Mouse (Mus musculus): Measurements from ENCODE around the gene Htr1f. TPM values are rescaled to one million over a fixed set of nuclear protein-coding genes. Genes with fewer than 3 reads are reported as not detected.
"Not testable (repeated sequence)": the region's sequence is repeated elsewhere in the genome, so short reads cannot be mapped to it uniquely, and the experiment has no call there.

Htr1f gene
- not detected in 2 replicates for polyA plus RNA-seq (2016; fragmentation: Nextera tagmentation; extraction: Ambion mirVana)

GRCm38 (mm10) chr16:65105184-65105931 is at the start of gene Htr1f:
TSS of gene Htr1f (minus strand) at chr16:65105854.
- 4% methylated on average over 41 of the region's 41 CpGs for WGBS
- Histone ChIP-seq H3K4me1 (0 out of 2 replicates have a peak, but pooled peaks cover 7% of the 10 kb centered on the region), H3K27me3 (ENCODE audit: low read depth, poor library complexity, severe bottlenecking) (peaks cover 40% of the 10 kb centered on the region), H3K27ac (peak within 1 kb of the TSS; percentile 48; the same call in 1 of the 2 replicates), H3K36me3 (no peaks in the 10 kb centered on the region), H3K9me3 (replicated peaks) (no peaks in the 10 kb centered on the region), H3K4me3 (peak within 1 kb of the TSS; percentile 54)
- DNase-seq (ENCODE audit: low spot score), result peak; percentile 62

GRCm38 (mm10) chr16:65139771-65140170 is 34.1 kb upstream of the Htr1f start:
- Histone ChIP-seq H3K36me3 (no peaks in the 10 kb centered on the region), H3K4me3 (no peak overlapping the region), H3K9me3 (replicated peaks) (no peaks in the 10 kb centered on the region), H3K4me1 (no peaks in the 10 kb centered on the region), H3K27ac (no peak overlapping the region), H3K27me3 (ENCODE audit: low read depth, poor library complexity, severe bottlenecking) (no peaks in the 10 kb centered on the region)
- WGBS, result 78% methylated on average over 2 of the region's 2 CpGs
- DNase-seq (ENCODE audit: low spot score), result no peak

- no peaks in the 10 kb centered on the region for H3K36me3 ChIP-seq
- H3K9me3 ChIP-seq (replicated peaks), result no peaks in the 10 kb centered on the region
- no peak for DNase-seq (ENCODE audit: low spot score)
- no peaks in the 10 kb centered on the region for H3K27me3 ChIP-seq (ENCODE audit: low read depth, poor library complexity, severe bottlenecking)
- no peak overlapping the region for H3K27ac ChIP-seq
- WGBS, result 73% methylated on average over 2 of the region's 2 CpGs
- no peak overlapping the region for H3K4me3 ChIP-seq
- H3K4me1 ChIP-seq, result no peaks in the 10 kb centered on the region
Observed at GRCm38 (mm10) chr16:65129391-65129790, 23.7 kb upstream of the Htr1f start.

GRCm38 (mm10) chr16:65127846-65128245 is 22.2 kb upstream of the Htr1f start:
- H3K4me3 ChIP-seq, result no peak overlapping the region

GRCm38 (mm10) chr16:65112221-65112620 is 6.6 kb upstream of the Htr1f start:
- Histone ChIP-seq H3K4me3 (no peak overlapping the region), H3K4me1 (no peaks in the 10 kb centered on the region), H3K36me3 (no peaks in the 10 kb centered on the region), H3K27ac (no peak overlapping the region), H3K9me3 (replicated peaks) (no peaks in the 10 kb centered on the region), H3K27me3 (ENCODE audit: low read depth, poor library complexity, severe bottlenecking) (peaks cover 3% of the 10 kb centered on the region; the same call in 1 of the 2 replicates)
- 96% methylated on average over 1 of the region's 1 CpGs for whole genome bisulfite sequencing
- no peak for DNase-seq (ENCODE audit: low spot score)

More at GRCm38 (mm10) chr16:65127846-65128245, 22.2 kb upstream of the Htr1f start:
- WGBS, result 82% methylated on average over 3 of the region's 3 CpGs
- no peak overlapping the region for H3K27ac ChIP-seq
- H3K9me3 ChIP-seq (replicated peaks), result no peaks in the 10 kb centered on the region
- no peak for DNase-seq (ENCODE audit: low spot score)
- H3K4me1 ChIP-seq, result no peaks in the 10 kb centered on the region
- H3K36me3 ChIP-seq, result no peaks in the 10 kb centered on the region
- H3K27me3 ChIP-seq (ENCODE audit: low read depth, poor library complexity, severe bottlenecking), result no peaks in the 10 kb centered on the region

GRCm38 (mm10) chr16:65093552-65093951 is 12.1 kb downstream of the Htr1f start:
- no peak overlapping the region for H3K4me3 ChIP-seq
- DNase-seq (ENCODE audit: low spot score), result no peak
- 89% methylated on average over 5 of the region's 5 CpGs for WGBS
- H3K36me3 ChIP-seq, result no peaks in the 10 kb centered on the region
- no peak overlapping the region for H3K27ac ChIP-seq
- H3K9me3 ChIP-seq (replicated peaks), result no peaks in the 10 kb centered on the region
- H3K4me1 ChIP-seq, result no peaks in the 10 kb centered on the region
- H3K27me3 ChIP-seq (ENCODE audit: low read depth, poor library complexity, severe bottlenecking), result no peaks in the 10 kb centered on the region

GRCm38 (mm10) chr16:65083475-65083874 is 22.2 kb downstream of the Htr1f start:
- 26% methylated on average over 2 of the region's 2 CpGs for WGBS
- DNase-seq (ENCODE audit: low spot score), result no peak
- no peaks in the 10 kb centered on the region for H3K27me3 ChIP-seq (ENCODE audit: low read depth, poor library complexity, severe bottlenecking)
- no peak overlapping the region for H3K4me3 ChIP-seq
- H3K4me1 ChIP-seq, result no peaks in the 10 kb centered on the region
- H3K36me3 ChIP-seq, result no peaks in the 10 kb centered on the region
- H3K9me3 ChIP-seq (replicated peaks), result no peaks in the 10 kb centered on the region
- H3K27ac ChIP-seq, result no peak overlapping the region

GRCm38 (mm10) chr16:65069867-65070266 is 35.8 kb downstream of the Htr1f start:
- no peaks in the 10 kb centered on the region for H3K9me3 ChIP-seq (replicated peaks)
- WGBS, result 84% methylated on average over 1 of the region's 1 CpGs
- H3K4me1 ChIP-seq, result no peaks in the 10 kb centered on the region
- H3K27ac ChIP-seq, result no peak overlapping the region
- H3K27me3 ChIP-seq (ENCODE audit: low read depth, poor library complexity, severe bottlenecking), result no peaks in the 10 kb centered on the region
- no peaks in the 10 kb centered on the region for H3K36me3 ChIP-seq
- no peak overlapping the region for H3K4me3 ChIP-seq
- no peak for DNase-seq (ENCODE audit: low spot score)

GRCm38 (mm10) chr16:65066264-65066663 is 39.4 kb downstream of the Htr1f start:
- H3K27me3 ChIP-seq (ENCODE audit: low read depth, poor library complexity, severe bottlenecking), result no peaks in the 10 kb centered on the region
- H3K36me3 ChIP-seq, result no peaks in the 10 kb centered on the region
- no peak overlapping the region for H3K4me3 ChIP-seq
- DNase-seq (ENCODE audit: low spot score), result no peak
- H3K4me1 ChIP-seq, result no peaks in the 10 kb centered on the region
- no peaks in the 10 kb centered on the region for H3K9me3 ChIP-seq (replicated peaks)
- no peak overlapping the region for H3K27ac ChIP-seq

GRCm38 (mm10) chr16:65037660-65038425 is 67.8 kb downstream of the Htr1f start:
- H3K4me1 ChIP-seq; H3K27me3 ChIP-seq (ENCODE audit: low read depth, poor library complexity, severe bottlenecking); H3K9me3 ChIP-seq (replicated peaks); H3K27ac ChIP-seq; H3K4me3 ChIP-seq; DNase-seq (ENCODE audit: low spot score); H3K36me3 ChIP-seq: not testable (repeated sequence)
- WGBS, result 97% methylated on average over 5 of the region's 5 CpGs

- no peaks in the 10 kb centered on the region for H3K27me3 ChIP-seq (ENCODE audit: low read depth, poor library complexity, severe bottlenecking)
- H3K27ac ChIP-seq, result no peak overlapping the region
- no peak overlapping the region for H3K4me3 ChIP-seq
- H3K9me3 ChIP-seq (replicated peaks), result no peaks in the 10 kb centered on the region
- no peaks in the 10 kb centered on the region for H3K36me3 ChIP-seq
- DNase-seq (ENCODE audit: low spot score), result no peak
- H3K4me1 ChIP-seq, result no peaks in the 10 kb centered on the region
- 89% methylated on average over 1 of the region's 1 CpGs for WGBS
Observed at GRCm38 (mm10) chr16:65029675-65030074, 76.0 kb downstream of the Htr1f start.

- H3K4me1 ChIP-seq, result peaks cover 4% of the 10 kb centered on the region; the same call in 1 of the 2 replicates
- no peaks in the 10 kb centered on the region for H3K27me3 ChIP-seq (ENCODE audit: low read depth, poor library complexity, severe bottlenecking)
- DNase-seq (ENCODE audit: low spot score), result no peak
- no peaks in the 10 kb centered on the region for H3K9me3 ChIP-seq (replicated peaks)
- 81% methylated on average over 3 of the region's 3 CpGs for WGBS
- H3K4me3 ChIP-seq, result no peak overlapping the region
- no peaks in the 10 kb centered on the region for H3K36me3 ChIP-seq
- H3K27ac ChIP-seq, result no peak overlapping the region
Observed at GRCm38 (mm10) chr16:65022364-65022763, 83.3 kb downstream of the Htr1f start.

- H3K27ac ChIP-seq, result no peak overlapping the region
- H3K4me1 ChIP-seq, result peaks cover 6% of the 10 kb centered on the region; the same call in 1 of the 2 replicates
- no peaks in the 10 kb centered on the region for H3K27me3 ChIP-seq (ENCODE audit: low read depth, poor library complexity, severe bottlenecking)
- H3K9me3 ChIP-seq (replicated peaks), result no peaks in the 10 kb centered on the region
- no peak for DNase-seq (ENCODE audit: low spot score)
- WGBS, result 91% methylated on average over 1 of the region's 1 CpGs
- H3K36me3 ChIP-seq, result no peaks in the 10 kb centered on the region
- H3K4me3 ChIP-seq, result no peak overlapping the region
Observed at GRCm38 (mm10) chr16:65018710-65019109, 86.9 kb downstream of the Htr1f start.

All from limb, embryonic 10.5 days (tissue).